Mouse (Mus musculus) adrenal gland, postnatal 10 days (tissue): ENCODE measurements around the gene Rd3l. TPM values are rescaled to one million over a fixed set of nuclear protein-coding genes. Genes with fewer than 3 reads are reported as not detected.
A peak's percentile ranks its signal among the peaks of the same experiment; 100 is the strongest.
"Not testable (repeated sequence)": the region's sequence is repeated elsewhere in the genome, so short reads cannot be mapped to it uniquely, and the experiment has no call there.

ENCODE experiments used
- DNase-seq: peaks from one replicate; pipeline ENCODE4 v3.0.0; 2021; ENCODE audit warnings: mixed read lengths
- total RNA-seq, 2 experiments: library from RNA; stranded (reverse); gene quantifications; 2 replicates each; pipeline ENCODE4 v1.2.3; 2021

Rd3l gene
- total RNA-seq, 2 experiments from 2014 or later, result not detected

GRCm38 (mm10) chr12:111963339-111963738 is 17.8 kb downstream of the Rd3l start:
- DNase-seq, result no peak

- peak; percentile 87 for DNase-seq
Measured at GRCm38 (mm10) chr12:111958101-111958865, 22.8 kb downstream of the Rd3l start.

DNA sequence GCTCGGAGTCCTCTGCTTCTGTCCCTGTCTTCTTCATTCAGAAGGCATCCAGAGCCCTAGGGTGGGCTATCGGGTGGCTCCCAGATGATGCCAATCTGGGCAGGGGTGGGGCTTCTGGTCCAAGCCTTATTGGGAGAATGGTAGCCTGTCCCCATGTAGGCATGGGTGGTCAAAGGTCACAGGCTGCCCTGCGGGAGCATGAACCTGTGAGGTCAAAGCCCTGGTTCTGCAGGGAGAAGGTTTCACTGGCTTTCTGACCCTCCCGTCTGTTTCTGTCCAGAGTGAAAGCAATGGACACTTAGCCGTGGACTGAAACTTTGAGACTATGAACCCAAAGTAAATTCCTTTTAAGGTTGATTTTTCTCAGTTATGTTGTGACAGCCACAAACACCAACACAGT is 24.9 kb downstream of the Rd3l start:
- peak; percentile 15 for DNase-seq

DNA sequence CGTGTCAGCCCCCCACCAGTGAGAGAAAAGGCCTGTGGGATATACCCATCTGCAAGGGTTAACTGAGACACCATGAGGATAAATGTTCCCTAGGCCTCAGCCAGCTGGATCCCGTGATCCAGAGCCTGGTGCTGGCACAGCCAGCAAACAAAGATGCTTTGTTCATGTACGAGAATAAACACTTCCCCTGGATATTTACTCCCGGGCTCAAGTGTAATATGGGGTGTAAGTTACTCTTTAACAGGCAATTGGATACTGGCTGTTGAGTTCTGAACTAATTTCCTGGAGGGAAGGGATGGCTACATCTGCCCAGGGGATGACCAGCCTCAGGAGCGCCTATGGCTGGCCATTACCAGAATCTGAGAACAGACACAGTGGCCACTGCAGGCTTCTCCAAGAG is 29.4 kb downstream of the Rd3l start:
- no peak for DNase-seq

- no peak for DNase-seq
Measured at GRCm38 (mm10) chr12:111950486-111950885, 30.6 kb downstream of the Rd3l start.

DNA sequence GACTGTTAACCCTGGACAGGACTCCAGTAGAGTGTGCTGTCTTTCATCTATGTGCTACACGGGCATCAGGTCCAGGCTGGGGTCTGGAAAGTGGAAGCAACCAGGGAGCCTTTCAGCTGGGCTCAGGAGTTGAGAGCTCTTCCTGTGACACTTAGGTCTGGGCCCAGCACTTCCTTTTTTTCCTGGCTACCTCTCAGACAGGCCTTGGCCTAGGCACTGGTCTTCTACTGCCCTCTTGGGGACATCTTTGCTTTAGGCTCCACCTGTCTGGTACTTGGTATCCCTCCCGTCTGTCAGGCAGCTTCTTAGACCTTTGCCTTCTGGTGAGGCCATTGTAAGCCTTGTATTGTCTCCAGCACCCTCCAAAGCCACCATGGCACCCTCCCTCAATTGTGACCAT is 34.4 kb downstream of the Rd3l start:
- peak; percentile 72 for DNase-seq

DNA sequence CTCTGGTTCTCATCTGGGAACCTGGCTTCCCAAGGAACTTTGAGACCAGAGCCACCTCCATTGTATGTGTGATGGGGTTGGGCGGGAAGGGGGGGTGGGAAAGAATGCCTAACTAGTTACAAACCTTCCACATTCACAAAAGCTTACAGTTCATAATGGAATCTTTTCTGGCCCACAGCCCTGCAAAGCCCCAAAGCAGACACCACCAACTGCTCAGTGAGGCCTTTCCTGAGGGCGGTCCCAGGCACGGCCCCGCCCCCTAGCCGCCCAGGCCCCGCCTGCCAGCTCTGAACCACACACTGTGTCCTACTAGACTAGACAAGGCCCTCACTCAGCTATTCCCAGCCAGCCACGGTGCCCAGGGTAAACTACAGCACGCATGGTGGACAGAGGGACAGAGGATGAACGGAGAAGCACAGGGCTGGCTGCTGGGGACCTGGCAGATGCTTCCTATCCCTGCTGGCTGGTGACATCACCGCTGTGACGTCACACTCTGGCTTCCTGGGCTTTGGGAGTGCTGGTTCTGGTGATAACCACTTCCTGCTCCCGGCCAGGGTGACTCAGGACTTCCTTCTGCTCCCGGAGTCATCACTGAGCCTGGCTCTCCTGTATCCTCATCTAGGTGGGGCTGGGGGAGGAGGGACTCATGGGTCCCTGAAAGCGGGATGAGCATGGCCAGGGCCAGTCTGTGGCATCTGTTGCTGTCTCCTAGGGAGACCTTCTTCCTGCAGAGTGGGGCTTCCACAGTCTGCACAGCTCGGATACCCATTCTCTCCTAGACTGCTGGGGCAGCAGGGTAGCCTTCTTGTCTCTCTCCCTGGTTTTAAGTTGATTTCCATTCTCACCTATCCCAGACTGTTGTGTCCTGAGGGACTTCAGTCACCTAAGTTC is 35.1 kb downstream of the Rd3l start:
- DNase-seq, result not testable (repeated sequence)

DNA sequence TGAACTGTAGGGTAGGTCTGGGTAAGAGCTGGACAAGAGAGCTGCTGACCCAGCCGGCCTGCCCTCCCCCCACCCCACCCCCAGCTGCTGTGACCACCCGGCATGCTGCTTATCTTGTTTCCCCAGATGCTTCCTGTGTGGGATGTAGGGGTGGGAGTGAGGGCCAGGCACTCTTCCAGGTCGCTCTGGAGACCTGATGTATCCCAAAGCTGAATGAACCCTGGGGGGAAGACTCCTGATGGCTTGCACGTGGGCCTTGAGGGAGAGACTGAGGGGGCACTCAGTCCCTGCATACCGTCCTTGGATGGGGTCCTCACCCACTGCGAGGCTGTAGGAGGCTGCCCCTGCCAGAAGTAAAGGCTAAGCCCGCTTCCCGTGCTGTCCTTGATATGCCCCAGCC is 36.0 kb downstream of the Rd3l start:
- peak; percentile 43 for DNase-seq

DNA sequence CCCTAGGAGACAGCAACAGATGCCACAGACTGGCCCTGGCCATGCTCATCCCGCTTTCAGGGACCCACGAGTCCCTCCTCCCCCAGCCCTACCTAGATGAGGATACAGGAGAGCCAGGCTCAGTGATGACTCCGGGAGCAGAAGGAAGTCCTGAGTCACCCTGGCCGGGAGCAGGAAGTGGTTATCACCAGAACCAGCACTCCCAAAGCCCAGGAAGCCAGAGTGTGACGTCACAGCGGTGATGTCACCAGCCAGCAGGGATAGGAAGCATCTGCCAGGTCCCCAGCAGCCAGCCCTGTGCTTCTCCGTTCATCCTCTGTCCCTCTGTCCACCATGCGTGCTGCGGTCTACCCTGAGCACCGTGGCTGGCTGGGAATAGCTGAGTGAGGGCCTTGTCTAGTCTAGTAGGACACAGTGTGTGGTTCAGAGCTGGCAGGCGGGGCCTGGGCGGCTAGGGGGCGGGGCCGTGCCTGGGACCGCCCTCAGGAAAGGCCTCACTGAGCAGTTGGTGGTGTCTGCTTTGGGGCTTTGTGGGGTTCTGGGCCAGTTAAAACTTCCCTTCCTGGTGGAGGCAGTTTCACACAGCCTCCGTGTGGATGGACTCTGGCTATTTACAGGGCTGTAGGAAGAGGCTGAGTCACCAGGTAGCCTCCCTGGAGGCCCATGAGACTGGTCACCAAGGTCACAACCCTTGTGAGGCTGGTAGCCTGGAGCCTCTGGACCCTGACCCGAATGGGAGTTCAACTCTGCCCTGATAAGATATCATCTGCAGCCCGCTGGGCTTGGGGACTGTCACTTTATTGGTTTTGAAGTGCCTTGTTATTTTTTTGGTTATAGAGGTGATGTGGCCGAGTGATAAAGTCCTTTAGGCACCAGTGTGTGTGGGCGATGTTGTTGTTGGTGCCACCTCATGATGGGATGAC is 36.8 kb downstream of the Rd3l start:
- not testable (repeated sequence) for DNase-seq

DNA sequence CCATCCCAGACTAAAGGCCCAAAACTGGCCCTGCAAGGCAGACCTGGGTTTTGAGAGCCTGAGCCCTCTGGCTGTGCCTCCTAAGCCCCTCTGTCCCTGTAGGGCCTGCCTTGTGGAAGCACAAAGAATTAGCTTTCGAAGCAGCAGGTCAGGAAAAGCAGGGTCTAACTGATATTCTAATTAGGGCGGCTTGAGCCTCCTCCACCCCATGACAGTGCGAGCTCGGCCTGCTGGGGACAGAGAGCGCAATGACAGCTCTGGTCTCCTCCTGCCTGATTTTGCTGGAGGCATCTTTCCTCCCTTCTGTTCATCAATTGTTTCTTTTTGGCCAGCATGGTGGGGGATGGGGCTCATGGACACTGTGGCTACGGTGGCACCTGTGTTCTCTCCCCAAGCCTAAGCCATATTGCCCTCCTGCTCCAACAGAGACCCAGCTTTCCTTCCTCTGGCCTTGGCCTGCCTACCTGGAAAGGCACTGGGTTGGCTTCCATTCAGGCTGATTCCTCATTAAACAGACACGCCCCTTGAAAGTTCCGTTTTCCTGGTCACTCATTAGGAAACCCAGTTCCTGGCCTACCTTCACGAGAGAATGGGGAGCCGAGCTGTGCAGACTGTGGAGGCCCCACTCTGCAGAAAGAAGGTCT is 37.6 kb downstream of the Rd3l start:
- DNase-seq, result no peak

DNA sequence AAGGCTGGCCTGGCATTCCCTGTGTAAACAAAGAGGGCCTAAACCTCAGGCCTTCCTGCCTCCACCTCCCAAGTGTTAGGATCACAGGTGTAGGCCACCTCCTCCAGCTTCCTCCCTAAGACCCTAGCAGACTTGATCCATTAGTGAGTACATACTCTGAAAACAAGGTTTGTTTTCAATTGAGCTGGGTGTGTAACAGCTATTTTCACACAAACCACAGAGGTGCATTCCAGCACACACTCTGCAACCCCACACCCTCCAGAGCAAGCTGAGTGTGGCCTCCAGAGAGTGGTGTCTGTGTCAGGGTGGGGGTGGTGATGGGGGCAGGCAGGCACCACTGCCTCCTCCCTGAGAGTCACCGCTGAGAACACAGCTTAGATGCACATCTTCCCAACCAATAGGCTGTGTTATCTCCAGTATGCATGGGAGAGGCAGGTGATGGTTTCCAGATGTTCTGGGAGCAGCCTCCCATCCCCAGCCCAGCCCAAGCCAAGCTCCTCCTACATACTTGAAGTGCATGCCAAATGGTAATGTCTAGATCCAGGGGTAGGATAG is 42.4 kb downstream of the Rd3l start:
- no peak for DNase-seq

DNA sequence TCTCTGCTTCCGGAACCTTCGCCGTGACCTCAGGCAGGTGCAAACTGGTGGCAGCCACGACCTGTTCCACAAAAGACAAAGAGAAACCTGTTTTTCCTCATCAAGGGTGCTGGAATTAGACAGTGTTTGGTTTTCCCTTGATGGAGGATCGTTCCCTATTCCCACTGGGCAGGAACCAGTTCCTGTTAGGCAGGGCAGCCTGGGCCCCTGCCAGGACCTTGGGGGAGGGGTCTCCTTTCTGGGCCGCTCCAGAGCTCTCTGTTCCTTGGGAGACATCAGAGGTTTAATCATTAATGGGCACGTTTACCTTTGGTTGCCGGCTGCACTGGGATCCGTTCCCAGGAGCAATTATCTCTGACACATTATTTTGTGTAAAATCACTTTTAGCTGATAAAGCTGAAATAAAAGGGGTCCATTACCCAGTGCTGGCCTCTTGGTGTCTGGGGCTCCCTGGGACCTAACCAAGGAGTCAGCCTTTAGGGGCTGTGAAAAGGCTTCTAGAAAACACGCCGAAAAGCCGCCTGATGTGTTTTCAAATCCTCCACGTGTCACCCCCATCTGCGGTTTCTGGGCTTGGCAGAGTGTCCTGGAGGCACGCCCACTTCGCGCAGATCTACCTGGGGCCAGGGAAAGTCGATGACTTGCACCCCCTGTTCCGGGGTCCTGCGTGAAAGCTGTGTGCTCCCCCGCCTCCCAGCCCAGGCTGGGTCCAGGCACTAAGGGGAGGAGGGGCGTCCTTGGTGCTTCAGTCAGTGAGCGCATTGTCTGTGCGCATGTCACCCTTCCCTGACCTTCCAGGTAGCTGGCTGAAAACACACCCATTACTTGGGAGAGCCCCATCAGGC is 44.2 kb downstream of the Rd3l start:
- peak; percentile 66 for DNase-seq

- no peak for DNase-seq
Measured at GRCm38 (mm10) chr12:111933971-111934370, 47.1 kb downstream of the Rd3l start.

DNA sequence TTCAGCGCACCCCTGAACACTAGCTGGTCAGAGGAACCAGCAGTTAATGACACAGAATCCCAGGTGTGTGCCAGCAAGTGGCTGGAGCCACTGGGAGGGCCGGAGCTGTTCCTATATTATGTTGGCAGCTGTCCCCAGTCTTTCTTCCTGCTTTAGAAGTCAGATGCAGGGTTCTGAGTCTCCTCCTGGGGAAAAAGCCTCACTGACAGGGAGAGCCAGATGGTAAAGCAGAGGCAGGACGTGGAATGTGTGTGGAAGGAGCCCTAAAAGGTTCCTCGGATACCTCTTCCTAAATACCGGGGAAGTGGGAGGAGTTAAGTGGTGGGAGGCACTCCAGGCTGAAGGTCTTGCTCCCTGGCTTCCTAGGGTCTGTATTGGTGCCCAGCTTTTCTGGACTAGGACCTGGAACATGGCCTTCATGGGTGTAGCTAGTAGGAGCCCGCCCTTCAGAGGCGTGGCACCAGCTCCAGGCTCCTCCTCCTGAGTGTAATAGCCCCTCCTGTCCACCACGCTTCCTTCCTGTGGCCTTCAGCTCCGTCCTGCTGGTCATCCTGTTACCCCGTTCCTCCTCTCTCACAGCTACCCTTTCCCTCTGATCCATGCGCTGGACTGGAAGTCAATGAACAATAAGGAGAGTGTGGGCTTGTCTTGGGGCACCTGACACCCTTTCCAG is 47.9 kb downstream of the Rd3l start:
- peak; percentile 81 for DNase-seq

DNA sequence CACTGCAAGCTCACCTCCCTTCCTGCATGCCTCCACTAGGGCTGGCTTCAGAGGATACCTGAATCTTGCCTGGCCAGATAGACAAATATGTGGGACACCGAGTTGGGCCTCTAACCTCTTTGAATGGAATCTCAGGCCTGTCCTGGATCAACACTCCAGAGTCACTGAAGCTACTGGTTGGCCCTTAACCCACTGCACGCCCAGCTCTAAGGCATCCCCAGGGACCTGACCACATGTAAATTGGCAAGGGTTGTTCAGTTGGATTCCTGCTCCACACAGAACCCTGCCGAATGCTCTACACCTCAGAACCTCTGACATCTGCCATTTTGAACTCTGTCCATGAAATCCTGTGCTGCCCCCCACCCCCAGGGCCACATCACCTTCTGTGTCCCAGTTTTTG is 48.6 kb downstream of the Rd3l start:
- DNase-seq, result peak; percentile 51

DNA sequence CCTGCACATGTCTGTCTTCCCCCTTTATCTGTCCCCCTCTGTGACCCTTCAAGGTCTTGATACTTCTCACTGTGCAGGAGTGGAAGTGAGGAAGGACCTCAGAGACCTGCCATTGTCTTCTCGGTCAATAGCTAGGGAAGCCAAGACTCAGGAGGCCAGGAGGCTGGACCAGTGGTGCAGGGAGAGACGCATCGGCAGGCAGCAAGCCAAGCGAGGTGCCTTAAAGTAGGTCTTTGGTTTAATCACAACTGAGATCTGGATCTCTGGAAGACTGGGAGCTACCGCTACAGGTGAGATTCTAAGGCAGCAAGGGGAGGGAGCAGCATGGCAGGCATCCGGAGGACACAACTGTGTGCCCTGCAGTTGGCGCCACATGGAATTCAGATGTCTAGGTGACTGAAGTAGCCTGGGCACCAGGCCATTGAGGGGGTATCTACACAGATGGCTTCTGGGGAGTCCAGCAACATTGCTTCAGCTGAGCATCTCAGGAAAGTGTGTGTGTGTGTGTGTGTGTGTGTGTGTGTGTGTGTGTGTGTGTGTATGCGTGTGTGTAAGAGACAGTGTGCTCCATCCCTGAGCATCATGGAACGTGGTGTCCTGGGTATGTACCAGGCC is 49.6 kb downstream of the Rd3l start:
- no peak for DNase-seq
